Mouse (Mus musculus): ENCODE measurements around the gene Bid. TPM values are rescaled to one million over a fixed set of nuclear protein-coding genes. Genes with fewer than 3 reads are reported as not detected.
"Not testable (repeated sequence)": the region's sequence is repeated elsewhere in the genome, so short reads cannot be mapped to it uniquely, and the experiment has no call there.

Gene Bid
- total RNA-seq, 2 experiments from 2014 or later, result 4.7 to 4.8 TPM

- DNase-seq (ENCODE audit: low spot score in 2 of 2), result no peak
Measured at GRCm38 (mm10) chr6:120937999-120938608, 21.5 kb upstream of the Bid start.

GRCm38 (mm10) chr6:120937104-120937617, 20.5 kb upstream of the Bid start:
- no peak for DNase-seq (ENCODE audit: low spot score in 2 of 2)

- no peak for DNase-seq (ENCODE audit: low spot score in 2 of 2)
Measured at GRCm38 (mm10) chr6:120934176-120934575, 17.5 kb upstream of the Bid start.

- DNase-seq (ENCODE audit: low spot score in 2 of 2), result no peak
Measured at GRCm38 (mm10) chr6:120933670-120934069, 17.0 kb upstream of the Bid start.

- no peak for DNase-seq (ENCODE audit: low spot score in 2 of 2)
Measured at GRCm38 (mm10) chr6:120932597-120932996, 15.9 kb upstream of the Bid start.

- DNase-seq (ENCODE audit: low spot score in 2 of 2), result no peak
Measured at GRCm38 (mm10) chr6:120930450-120931306, 14.0 kb upstream of the Bid start.

GRCm38 (mm10) chr6:120929421-120929820, 12.8 kb upstream of the Bid start:
- no peak for DNase-seq (ENCODE audit: low spot score in 2 of 2)

- DNase-seq (ENCODE audit: low spot score in 2 of 2), result no peak
Measured at GRCm38 (mm10) chr6:120927765-120928164, 11.1 kb upstream of the Bid start.

- no peak for DNase-seq (ENCODE audit: low spot score in 2 of 2)
Measured at GRCm38 (mm10) chr6:120926880-120927279, 10.2 kb upstream of the Bid start.

- DNase-seq (ENCODE audit: low spot score in 2 of 2), result not testable (repeated sequence)
Measured at GRCm38 (mm10) chr6:120924791-120925321, 8.2 kb upstream of the Bid start.

- no peak for DNase-seq (ENCODE audit: low spot score in 2 of 2)
Measured at GRCm38 (mm10) chr6:120917975-120918374, 1.3 kb upstream of the Bid start.

GRCm38 (mm10) chr6:120916972-120917881, 574 bp upstream of the Bid start:
- not testable (repeated sequence) for DNase-seq (ENCODE audit: low spot score in 2 of 2)

GRCm38 (mm10) chr6:120915649-120915975, 1.0 kb downstream of the Bid start:
- DNase-seq (ENCODE audit: low spot score in 2 of 2), result no peak

GRCm38 (mm10) chr6:120914911-120915648, 1.6 kb downstream of the Bid start:
- no peak for DNase-seq (ENCODE audit: low spot score in 2 of 2)

GRCm38 (mm10) chr6:120914533-120914910, 2.1 kb downstream of the Bid start:
- no peak for DNase-seq (ENCODE audit: low spot score in 2 of 2)

- no peak for DNase-seq (ENCODE audit: low spot score in 2 of 2)
Measured at GRCm38 (mm10) chr6:120913783-120914182, 2.9 kb downstream of the Bid start.

GRCm38 (mm10) chr6:120912931-120913330, 3.7 kb downstream of the Bid start:
- no peak for DNase-seq (ENCODE audit: low spot score in 2 of 2)

- DNase-seq (ENCODE audit: low spot score in 2 of 2), result no peak
Measured at GRCm38 (mm10) chr6:120911213-120912007, 5.2 kb downstream of the Bid start.

GRCm38 (mm10) chr6:120909501-120909900, 7.2 kb downstream of the Bid start:
- no peak for DNase-seq (ENCODE audit: low spot score in 2 of 2)

Data from gastrocnemius, postnatal 4 days (tissue).